Mouse (Mus musculus): ENCODE data around the gene Trip6.

DNA sequence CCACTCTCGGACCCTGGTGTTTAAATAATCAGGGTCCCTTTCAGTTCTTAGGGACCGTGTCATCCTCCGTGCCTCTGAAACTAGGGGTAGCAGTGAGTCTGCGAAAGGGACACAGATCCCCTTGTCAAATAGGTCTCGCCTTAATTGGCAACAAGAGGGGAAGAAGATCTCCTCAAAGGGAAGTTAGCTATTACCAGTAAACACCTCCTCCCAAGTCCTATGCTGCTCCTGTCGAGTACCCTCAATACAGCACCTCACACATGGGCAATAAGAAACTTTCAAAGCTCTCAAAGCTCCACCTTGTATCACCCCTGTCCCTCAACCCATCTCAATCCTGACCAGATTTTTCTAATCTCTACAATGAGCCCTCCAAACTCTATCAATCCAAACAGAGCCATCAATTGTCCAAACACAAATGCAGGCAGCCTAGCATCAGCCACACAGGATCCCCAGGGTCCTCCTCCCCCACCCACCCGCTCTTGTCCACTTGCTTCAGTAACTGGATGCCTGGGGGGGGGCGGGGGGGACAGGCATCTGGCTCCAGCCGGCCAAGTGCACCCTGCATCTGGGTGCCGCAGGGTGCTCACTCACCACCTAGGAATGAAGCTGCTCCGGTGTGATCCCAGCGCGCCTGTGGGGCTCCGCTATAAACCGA is 18.8 kb upstream of the Trip6 start:
- TF ChIP-seq CTCF (IDR thresholded peaks at IDR 0.05; ENCODE audit: insufficient read depth, low read length) (no peak), POLR2A (IDR thresholded peaks at IDR 0.05; ENCODE audit: borderline replicate concordance, extremely low read depth, low read depth, low read length) (no peak)
